Mouse (Mus musculus) liver, embryonic 14.5 days (tissue): ENCODE measurements around the gene Gsta3. TPM values are rescaled to one million over a fixed set of nuclear protein-coding genes. Genes with fewer than 3 reads are reported as not detected.

Experiments
- ATAC-seq: fragments of 200-750 bp; cut with Nextera tagmentation; 2 replicates; pipeline ENCODE4 v1.8.0; 2017; ENCODE audit warnings: moderate number of reproducible peaks, mild to moderate bottlenecking, moderate library complexity; ENCODE audit not compliant: insufficient read depth
- DNase-seq, 3 experiments: peaks; one replicate each; pipeline ENCODE4 v3.0.0-alpha.2; 2012 to 2013; ENCODE audit warnings: low read depth in 3 of 3, low spot score in 3 of 3
- H3K27ac ChIP-seq: fragments of 300-500 bp; sonication (generic); 2 replicates; pipeline ENCODE4 v1.5.1; 2014; ENCODE audit warnings: moderate library complexity, mild to moderate bottlenecking, control low read depth, inconsistent platforms
- H3K27me3 ChIP-seq: fragments of 300-500 bp; sonication (generic); 2 replicates; pipeline ENCODE4 v1.6.1; 2014; ENCODE audit warnings: mild to moderate bottlenecking, low read length, moderate library complexity; ENCODE audit not compliant: control insufficient read depth, insufficient read depth
- H3K36me3 ChIP-seq: fragments of 300-500 bp; sonication (generic); replicated peaks from 2 replicates; pipeline ENCODE4 v1.6.1; 2014; ENCODE audit warnings: low read depth; ENCODE audit not compliant: control insufficient read depth, insufficient read depth
- H3K4me1 ChIP-seq, 2 experiments: fragments of 200-500 bp in 1 of 2; fragments of 300-500 bp in 1 of 2; sonication (generic) in 1 of 2; replicated peaks; 2 replicates each; pipeline ENCODE4 v1.6.1; 2012 to 2014; ENCODE audit warnings: antibody characterized with exemption in 1 of 2, inconsistent platforms in 1 of 2, low read length in 1 of 2; ENCODE audit not compliant: control insufficient read depth in 2 of 2, insufficient read depth in 2 of 2
- H3K4me2 ChIP-seq: fragments of 300-500 bp; sonication (generic); 2 replicates; pipeline ENCODE4 v1.6.1; 2014; ENCODE audit warnings: low read depth, mild to moderate bottlenecking, control low read depth, moderate library complexity
- H3K4me3 ChIP-seq, 2 experiments: fragments of 200-500 bp in 1 of 2; fragments of 300-500 bp in 1 of 2; sonication (generic) in 1 of 2; 2 replicates each; pipeline ENCODE4 v1.5.1; 2012 to 2014; ENCODE audit warnings: low read depth in 2 of 2, low read length in 2 of 2, mild to moderate bottlenecking in 2 of 2, control low read depth in 1 of 2, inconsistent platforms in 1 of 2, moderate library complexity in 1 of 2; ENCODE audit not compliant: insufficient read depth in 1 of 2
- H3K9ac ChIP-seq: fragments of 300-500 bp; sonication (generic); replicated peaks from 2 replicates; pipeline ENCODE4 v1.6.1; 2014; ENCODE audit warnings: mild to moderate bottlenecking, control low read depth, moderate library complexity
- H3K9me3 ChIP-seq: fragments of 300-500 bp; sonication (generic); 2 replicates; pipeline ENCODE4 v1.6.1; 2016; ENCODE audit warnings: low read length, mixed read lengths; ENCODE audit not compliant: control insufficient read depth
- CTCF ChIP-seq: IDR thresholded peaks from 2 replicates; pipeline ENCODE4 v1.5.1; 2016; ENCODE audit warnings: antibody characterized with exemption, low read depth, control low read depth
- EP300 ChIP-seq: IDR thresholded peaks from 2 replicates; pipeline ENCODE4 v1.6.1; 2016; ENCODE audit warnings: antibody characterized with exemption, low read depth
- WGBS: fragments of 180-500 bp; shearing (Covaris S2); extraction: QIAGEN DNeasy Blood & Tissue Kit; methylation state at CpG from one replicate; pipeline ENCODE4 v1.1.7; 2014; ENCODE audit not compliant: insufficient replicate concordance; 5-methylcytosine and 5-hydroxymethylcytosine counted together
- polyA plus RNA-seq, 2 experiments: library from polyadenylated mRNA; depleted of rRNA in 1 of 2; stranded (reverse) in 1 of 2; unstranded in 1 of 2; fragments of >200 nt; fragmentation: Nextera tagmentation in 1 of 2; extraction: Ambion mirVana in 1 of 2; gene quantifications; 2 replicates each; pipeline versions ENCODE4 v1.2.1 to v1.2.3; 2012 to 2014

Gsta3 gene
- polyA plus RNA-seq, 2 experiments, result 45.0 to 49.6 TPM

DNA sequence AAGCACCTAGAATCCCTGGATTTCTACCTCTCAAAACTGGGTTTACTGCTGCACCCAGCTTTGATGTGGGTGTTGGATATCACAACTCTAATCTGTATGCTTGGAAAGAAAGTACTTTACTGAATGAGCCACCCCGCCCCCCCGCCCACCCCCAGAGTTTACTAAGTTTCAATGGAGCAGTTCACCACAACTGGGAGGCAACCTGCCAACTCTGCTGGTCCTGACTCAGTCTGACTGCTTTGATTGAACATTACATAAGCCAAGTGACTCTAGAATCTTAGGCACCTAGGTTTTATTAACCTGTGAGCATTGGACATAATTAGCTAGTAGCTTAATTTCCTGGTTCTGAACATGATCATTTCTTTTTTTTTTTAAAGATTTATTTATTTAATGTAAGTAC is 73.9 kb downstream of the Gsta3 start:
- Histone ChIP-seq H3K4me1 (peaks cover 0 to 4% of the 10 kb centered on the region in 2 experiments; a peak in 2 of 4 replicates), H3K4me2 (no peak overlapping the region), H3K9me3 (no peaks in the 10 kb centered on the region), H3K9ac (no peak overlapping the region), H3K27me3 (no peaks in the 10 kb centered on the region), H3K36me3 (no peaks in the 10 kb centered on the region), H3K27ac (no peak overlapping the region), H3K4me3 (no peak overlapping the region)
- no peak for DNase-seq
- ATAC-seq, result no peak
- WGBS, result 72% methylated on average over 2 of the region's 2 CpGs
- no peak for TF ChIP-seq EP300
- no peak for TF ChIP-seq CTCF

Other genes starting within 250 kb of the Gsta3 start
- 1.1 and 1.2 TPM in 2 replicates for gene Tram2, start 161.4 kb upstream of the Gsta3 start, polyA plus RNA-seq (2012; rRNA removed)
- gene Tram2, start 161.4 kb upstream of the Gsta3 start, polyA plus RNA-seq (2014; fragmentation: Nextera tagmentation; extraction: Ambion mirVana), result 1.7 and 1.8 TPM in 2 replicates
- 2.4 and 2.7 TPM in 2 replicates for gene Tmem14a, start 22.0 kb upstream of the Gsta3 start, polyA plus RNA-seq (2012; rRNA removed)
- 2.9 and 4.0 TPM in 2 replicates for gene Tmem14a, start 22.0 kb upstream of the Gsta3 start, polyA plus RNA-seq (2014; fragmentation: Nextera tagmentation; extraction: Ambion mirVana)
- gene Khdc1a, start 109.1 kb downstream of the Gsta3 start, polyA plus RNA-seq (2012; rRNA removed), result not detected in 2 replicates
- gene Khdc1a, start 109.1 kb downstream of the Gsta3 start, polyA plus RNA-seq (2014; fragmentation: Nextera tagmentation; extraction: Ambion mirVana), result not detected in 2 replicates
- gene Khdc1c, start 127.7 kb downstream of the Gsta3 start, polyA plus RNA-seq (2012; rRNA removed), result not detected in 2 replicates
- not detected in 2 replicates for gene Khdc1c, start 127.7 kb downstream of the Gsta3 start, polyA plus RNA-seq (2014; fragmentation: Nextera tagmentation; extraction: Ambion mirVana)
- gene Khdc1b, start 143.0 kb downstream of the Gsta3 start, polyA plus RNA-seq (2012; rRNA removed), result not detected in 2 replicates
- not detected in 2 replicates for gene Khdc1b, start 143.0 kb downstream of the Gsta3 start, polyA plus RNA-seq (2014; fragmentation: Nextera tagmentation; extraction: Ambion mirVana)